Mouse (Mus musculus) kidney, postnatal 0 days (tissue): ENCODE data around the gene Ehd3. TPM values are rescaled to one million over a fixed set of nuclear protein-coding genes. Genes with fewer than 3 reads are reported as not detected.

Experiments
- ATAC-seq: fragments of 200-750 bp; cut with Nextera tagmentation; replicated peaks from 2 replicates; pipeline ENCODE4 v1.8.0; 2017; ENCODE audit warnings: low read depth, moderate number of reproducible peaks, moderate TSS enrichment, moderate library complexity; ENCODE audit not compliant: low FRiP score
- DNase-seq: peaks from one replicate; pipeline ENCODE4 v3.0.0-alpha.2; 2016; ENCODE audit warnings: low spot score
- H3K27ac ChIP-seq: fragments of 300-500 bp; sonication (generic); 2 replicates; pipeline ENCODE4 v1.5.1; 2014; ENCODE audit warnings: mild to moderate bottlenecking
- H3K27me3 ChIP-seq: fragments of 300-500 bp; sonication (generic); 2 replicates; pipeline ENCODE4 v1.6.1; 2014; ENCODE audit warnings: low read length, mixed read lengths; ENCODE audit not compliant: insufficient read depth
- H3K36me3 ChIP-seq: fragments of 300-500 bp; sonication (generic); 2 replicates; pipeline ENCODE4 v1.6.1; 2014; ENCODE audit warnings: low read length, mixed read lengths; ENCODE audit not compliant: insufficient read depth
- H3K4me1 ChIP-seq: fragments of 300-500 bp; sonication (generic); replicated peaks from 2 replicates; pipeline ENCODE4 v1.6.1; 2014; ENCODE audit warnings: antibody characterized with exemption, low read length, mixed read lengths; ENCODE audit not compliant: insufficient read depth
- H3K4me2 ChIP-seq: fragments of 300-500 bp; sonication (generic); 2 replicates; pipeline ENCODE4 v1.6.1; 2014; ENCODE audit warnings: mild to moderate bottlenecking, low read length, moderate library complexity, mixed read lengths
- H3K4me3 ChIP-seq: fragments of 300-500 bp; sonication (generic); replicated peaks from 2 replicates; pipeline ENCODE4 v1.5.1; 2014; ENCODE audit warnings: low read depth, low read length
- H3K9ac ChIP-seq: fragments of 300-500 bp; sonication (generic); 2 replicates; pipeline ENCODE4 v1.6.1; 2014; ENCODE audit warnings: low read depth, low read length
- H3K9me3 ChIP-seq: fragments of 300-500 bp; sonication (generic); replicated peaks from 2 replicates; pipeline ENCODE4 v1.6.1; 2016; ENCODE audit warnings: low read length, inconsistent platforms, mixed read lengths
- CTCF ChIP-seq: IDR thresholded peaks from 2 replicates; pipeline ENCODE4 v1.5.1; 2016; ENCODE audit warnings: antibody characterized with exemption, low read depth, mild to moderate bottlenecking, moderate library complexity
- WGBS: fragments of 180-500 bp; shearing (Covaris S2); extraction: QIAGEN DNeasy Blood & Tissue Kit; methylation state at CpG from one replicate; pipeline ENCODE4 v1.1.7; 2014; 5-methylcytosine and 5-hydroxymethylcytosine counted together
- polyA plus RNA-seq: library from polyadenylated mRNA; unstranded; fragments of >200 nt; fragmentation: Nextera tagmentation; extraction: Ambion mirVana; gene quantifications from 2 replicates; pipeline ENCODE4 v1.2.1, GENCODE M21; 2015

The Ehd3 gene
- polyA plus RNA-seq, 1 experiment from 2014 or later, result 20.5 TPM

GRCm38 (mm10) chr17:73804592-73805271 lies 798 bp downstream of the Ehd3 start:
- Histone ChIP-seq H3K9me3 (no peaks in the 10 kb centered on the region), H3K27me3 (no peaks in the 10 kb centered on the region), H3K4me2 (peak overlapping the region; percentile 87), H3K9ac (peak overlapping the region; percentile 66), H3K4me3 (peak overlapping the region; percentile 63), H3K27ac (peak overlapping the region; percentile 63), H3K36me3 (no peaks in the 10 kb centered on the region), H3K4me1 (peaks cover 13% of the 10 kb centered on the region; the same call in 1 of the 2 replicates)
- peak; percentile 82 for TF ChIP-seq CTCF
- peak; percentile 88 for ATAC-seq
- under 1% methylated on average over 45 of the region's 45 CpGs for WGBS
- DNase-seq, result peak; percentile 97

GRCm38 (mm10) chr17:73806331-73806730 lies 2.4 kb downstream of the Ehd3 start:
- no peak overlapping the region for H3K9ac ChIP-seq
- TF ChIP-seq CTCF, result no peak
- peaks cover 13% of the 10 kb centered on the region; the same call in 1 of the 2 replicates for H3K4me1 ChIP-seq
- no peaks in the 10 kb centered on the region for H3K36me3 ChIP-seq
- WGBS, result 65% methylated on average over 6 of the region's 6 CpGs
- H3K9me3 ChIP-seq, result no peaks in the 10 kb centered on the region
- peak overlapping the region; percentile 14; the same call in 1 of the 2 replicates for H3K4me3 ChIP-seq
- H3K27ac ChIP-seq, result no peak overlapping the region
- ATAC-seq (no peak), DNase-seq (no peak)
- peak overlapping the region; percentile 35 for H3K4me2 ChIP-seq
- no peaks in the 10 kb centered on the region for H3K27me3 ChIP-seq

GRCm38 (mm10) chr17:73807211-73807610 lies 3.3 kb downstream of the Ehd3 start:
- DNase-seq (no peak), ATAC-seq (no peak)
- Histone ChIP-seq H3K27ac (no peak overlapping the region), H3K4me3 (no peak overlapping the region), H3K4me2 (peak overlapping the region; percentile 18; the same call in 1 of the 2 replicates), H3K4me1 (peaks cover 13% of the 10 kb centered on the region; the same call in 1 of the 2 replicates), H3K9me3 (no peaks in the 10 kb centered on the region), H3K27me3 (no peaks in the 10 kb centered on the region), H3K9ac (no peak overlapping the region), H3K36me3 (no peaks in the 10 kb centered on the region)
- no peak for TF ChIP-seq CTCF
- 79% methylated on average over 5 of the region's 5 CpGs for WGBS

GRCm38 (mm10) chr17:73808431-73808830 lies 4.5 kb downstream of the Ehd3 start:
- no peaks in the 10 kb centered on the region for H3K27me3 ChIP-seq
- no peak overlapping the region for H3K27ac ChIP-seq
- no peaks in the 10 kb centered on the region for H3K9me3 ChIP-seq
- DNase-seq (peak; percentile 88), ATAC-seq (no peak)
- H3K9ac ChIP-seq, result no peak overlapping the region
- H3K4me2 ChIP-seq, result peak overlapping the region; percentile 30
- WGBS, result 39% methylated on average over 6 of the region's 6 CpGs
- peaks cover 13% of the 10 kb centered on the region; the same call in 1 of the 2 replicates for H3K4me1 ChIP-seq
- H3K36me3 ChIP-seq, result no peaks in the 10 kb centered on the region
- H3K4me3 ChIP-seq, result no peak overlapping the region
- no peak for TF ChIP-seq CTCF

- DNase-seq, result no peak
- H3K4me1 ChIP-seq, result peaks cover 11% of the 10 kb centered on the region; the same call in 1 of the 2 replicates
- no peaks in the 10 kb centered on the region for H3K27me3 ChIP-seq
Measured at GRCm38 (mm10) chr17:73810801-73811200, 6.9 kb downstream of the Ehd3 start.

GRCm38 (mm10) chr17:73811566-73811965 lies 7.6 kb downstream of the Ehd3 start:
- Histone ChIP-seq H3K9me3 (no peaks in the 10 kb centered on the region), H3K4me1 (peaks cover 6% of the 10 kb centered on the region; the same call in 1 of the 2 replicates), H3K4me2 (no peak overlapping the region), H3K27ac (no peak overlapping the region), H3K27me3 (no peaks in the 10 kb centered on the region), H3K36me3 (no peaks in the 10 kb centered on the region), H3K9ac (no peak overlapping the region), H3K4me3 (no peak overlapping the region)
- DNase-seq (no peak), ATAC-seq (no peak)
- WGBS, result 63% methylated on average over 5 of the region's 5 CpGs
- no peak for TF ChIP-seq CTCF

More at GRCm38 (mm10) chr17:73810801-73811200, 6.9 kb downstream of the Ehd3 start:
- TF ChIP-seq CTCF, result no peak
- Histone ChIP-seq H3K9me3 (no peaks in the 10 kb centered on the region), H3K4me2 (no peak overlapping the region), H3K9ac (no peak overlapping the region), H3K36me3 (no peaks in the 10 kb centered on the region), H3K27ac (no peak overlapping the region), H3K4me3 (no peak overlapping the region)
- no peak for ATAC-seq
- 86% methylated on average over 1 of the region's 1 CpGs for WGBS
